Mouse (Mus musculus) lung, adult 2 months (tissue): ENCODE measurements around the gene Klk7.

Experiments
- CTCF ChIP-seq: fragments of 200-500 bp; IDR thresholded peaks from 2 replicates; pipeline ENCODE4 v1.5.1; 2011; ENCODE audit warnings: mild to moderate bottlenecking, low read length, control low read depth; ENCODE audit not compliant: insufficient read depth
- POLR2A ChIP-seq: fragments of 200-500 bp; IDR thresholded peaks from 2 replicates; pipeline ENCODE4 v1.6.1; 2011; ENCODE audit warnings: low read depth, mild to moderate bottlenecking, control low read depth, low read length, borderline replicate concordance; ENCODE audit errors: extremely low read depth

- TF ChIP-seq CTCF (no peak), POLR2A (no peak)
Measured at GRCm38 (mm10) chr7:43771916-43772315, 39.2 kb upstream of the Klk7 start.
